Mouse (Mus musculus): ENCODE data around the gene Tmem231. TPM values are rescaled to one million over a fixed set of nuclear protein-coding genes. Genes with fewer than 3 reads are reported as not detected.
A peak's percentile ranks its signal among the peaks of the same experiment; 100 is the strongest.

Tmem231 gene
- polyA plus RNA-seq, 1 experiment, result 2.1 TPM

DNA sequence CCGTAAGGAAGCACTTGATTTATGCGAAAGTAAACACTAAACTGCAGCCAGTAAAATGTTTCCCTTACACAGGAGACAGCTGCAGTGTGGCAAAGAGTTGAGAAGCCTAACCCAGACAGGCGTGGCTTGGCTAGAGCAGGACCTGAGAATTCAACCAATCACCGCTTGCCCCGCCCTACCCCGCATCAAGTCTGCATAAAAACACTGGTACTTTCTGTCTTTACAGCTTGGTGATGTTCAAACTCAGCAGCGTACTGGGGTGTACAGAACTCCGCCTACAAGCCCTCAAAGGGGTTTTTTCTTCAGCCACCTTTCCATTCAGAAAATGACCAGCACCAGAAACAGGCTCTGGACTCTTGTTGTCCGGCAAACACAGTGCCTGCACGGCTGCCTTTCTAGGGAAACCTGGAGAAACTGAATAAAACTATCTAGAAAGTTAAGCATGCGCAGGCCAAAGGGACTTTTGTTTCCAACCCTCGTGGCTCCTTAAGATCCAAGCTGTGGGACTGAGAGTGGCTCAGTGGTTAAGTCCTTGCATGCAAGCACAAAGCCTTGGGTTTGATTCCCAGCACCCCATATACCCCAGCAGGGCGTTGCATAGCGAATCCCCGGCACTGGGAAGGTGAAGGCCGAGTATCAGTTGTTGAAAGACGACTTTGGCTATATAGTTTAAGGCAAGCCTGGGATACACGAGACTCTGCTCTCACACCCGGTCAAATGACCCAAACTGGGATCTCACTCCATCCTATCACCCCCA, 923 bp downstream of the Tmem231 start:
- no peaks in the 10 kb centered on the region for H3K27me3 ChIP-seq (ENCODE audit: control insufficient read depth, insufficient read depth, low read length)
- no peaks in the 10 kb centered on the region for H3K36me3 ChIP-seq (ENCODE audit: control insufficient read depth, insufficient read depth, low read length)
- DNase-seq (ENCODE audit: low read depth in 1 of 2, low spot score in 2 of 2), result peak in 1 of 2 experiments; percentile 39
- 55% methylated on average over 19 of the region's 19 CpGs for WGBS
- no peak overlapping the region; the same call in 1 of the 2 replicates for H3K27ac ChIP-seq (ENCODE audit: insufficient read depth, low read length)
- peak overlapping the region; percentile 73 for H3K4me3 ChIP-seq (ENCODE audit: extremely low read depth, insufficient read depth, insufficient read length)
- TF ChIP-seq POLR2A (IDR thresholded peaks at IDR 0.05; ENCODE audit: low read depth, low read length), result no peak
- no peak for TF ChIP-seq CTCF (IDR thresholded peaks at IDR 0.05; ENCODE audit: extremely low read depth, insufficient read depth, insufficient read length, insufficient replicate concordance)
- H3K4me1 ChIP-seq (ENCODE audit: control insufficient read depth, insufficient read depth, insufficient read length), result peaks cover 6% of the 10 kb centered on the region

DNA sequence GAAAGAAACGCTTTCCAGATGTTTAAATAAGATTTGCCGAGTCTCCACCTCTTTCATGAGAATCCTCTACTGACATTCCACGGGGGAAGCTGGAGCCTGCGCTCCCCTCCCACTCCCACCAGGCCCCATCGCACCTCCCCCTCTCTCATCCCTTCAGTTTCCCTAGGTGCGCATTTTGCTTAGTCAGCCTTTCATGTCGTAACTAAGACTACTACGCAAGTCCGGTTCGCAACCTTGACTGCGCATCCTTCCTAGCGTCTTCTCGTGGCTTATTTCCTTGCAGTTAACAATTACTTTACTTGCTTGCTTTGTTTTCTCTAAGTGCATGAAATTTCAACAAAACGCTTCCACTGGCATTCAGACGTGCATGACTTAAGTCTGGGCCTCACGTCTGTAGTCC, 2.0 kb downstream of the Tmem231 start:
- Histone ChIP-seq H3K4me1 (ENCODE audit: control insufficient read depth, insufficient read depth, insufficient read length) (peaks cover 6% of the 10 kb centered on the region), H3K36me3 (ENCODE audit: control insufficient read depth, insufficient read depth, low read length) (no peaks in the 10 kb centered on the region), H3K27me3 (ENCODE audit: control insufficient read depth, insufficient read depth, low read length) (no peaks in the 10 kb centered on the region), H3K4me3 (ENCODE audit: extremely low read depth, insufficient read depth, insufficient read length) (no peak overlapping the region), H3K27ac (ENCODE audit: insufficient read depth, low read length) (no peak overlapping the region)
- DNase-seq (ENCODE audit: low read depth in 1 of 2, low spot score in 2 of 2), result no peak
- 92% methylated on average over 16 of the region's 16 CpGs for WGBS
- TF ChIP-seq POLR2A (IDR thresholded peaks at IDR 0.05; ENCODE audit: low read depth, low read length) (no peak), CTCF (IDR thresholded peaks at IDR 0.05; ENCODE audit: extremely low read depth, insufficient read depth, insufficient read length, insufficient replicate concordance) (no peak)

GRCm38 (mm10) chr8:111929648-111930344, 3.9 kb downstream of the Tmem231 start:
- H3K4me1 ChIP-seq (ENCODE audit: control insufficient read depth, insufficient read depth, insufficient read length), result peaks cover 6% of the 10 kb centered on the region
- H3K36me3 ChIP-seq (ENCODE audit: control insufficient read depth, insufficient read depth, low read length), result no peaks in the 10 kb centered on the region
- TF ChIP-seq CTCF (IDR thresholded peaks at IDR 0.05; ENCODE audit: extremely low read depth, insufficient read depth, insufficient read length, insufficient replicate concordance) (no peak), POLR2A (IDR thresholded peaks at IDR 0.05; ENCODE audit: low read depth, low read length) (no peak)
- no peaks in the 10 kb centered on the region for H3K27me3 ChIP-seq (ENCODE audit: control insufficient read depth, insufficient read depth, low read length)
- H3K4me3 ChIP-seq (ENCODE audit: extremely low read depth, insufficient read depth, insufficient read length), result no peak overlapping the region
- no peak for DNase-seq (ENCODE audit: low read depth in 1 of 2, low spot score in 2 of 2)
- no peak overlapping the region for H3K27ac ChIP-seq (ENCODE audit: insufficient read depth, low read length)
- 69% methylated on average over 8 of the region's 8 CpGs for WGBS

GRCm38 (mm10) chr8:111924976-111925375, 8.7 kb downstream of the Tmem231 start:
- 83% methylated on average over 7 of the region's 7 CpGs for WGBS
- Histone ChIP-seq H3K27me3 (ENCODE audit: control insufficient read depth, insufficient read depth, low read length) (no peaks in the 10 kb centered on the region), H3K4me3 (ENCODE audit: extremely low read depth, insufficient read depth, insufficient read length) (no peak overlapping the region), H3K27ac (ENCODE audit: insufficient read depth, low read length) (no peak overlapping the region), H3K36me3 (ENCODE audit: control insufficient read depth, insufficient read depth, low read length) (no peaks in the 10 kb centered on the region), H3K4me1 (ENCODE audit: control insufficient read depth, insufficient read depth, insufficient read length) (no peaks in the 10 kb centered on the region; the same call in 1 of the 2 replicates)
- no peak for DNase-seq (ENCODE audit: low read depth in 1 of 2, low spot score in 2 of 2)
- TF ChIP-seq POLR2A (IDR thresholded peaks at IDR 0.05; ENCODE audit: low read depth, low read length) (no peak), CTCF (IDR thresholded peaks at IDR 0.05; ENCODE audit: extremely low read depth, insufficient read depth, insufficient read length, insufficient replicate concordance) (no peak)

GRCm38 (mm10) chr8:111923383-111923804, 10.3 kb downstream of the Tmem231 start:
- Histone ChIP-seq H3K4me1 (ENCODE audit: control insufficient read depth, insufficient read depth, insufficient read length) (no peaks in the 10 kb centered on the region; the same call in 1 of the 2 replicates), H3K27ac (ENCODE audit: insufficient read depth, low read length) (no peak overlapping the region), H3K27me3 (ENCODE audit: control insufficient read depth, insufficient read depth, low read length) (no peaks in the 10 kb centered on the region), H3K4me3 (ENCODE audit: extremely low read depth, insufficient read depth, insufficient read length) (peak overlapping the region; percentile 1; the same call in 1 of the 2 replicates), H3K36me3 (ENCODE audit: control insufficient read depth, insufficient read depth, low read length) (no peaks in the 10 kb centered on the region)
- peak; percentile 24; the same call in 1 of the 2 replicates for TF ChIP-seq CTCF (IDR thresholded peaks at IDR 0.05; ENCODE audit: extremely low read depth, insufficient read depth, insufficient read length, insufficient replicate concordance)
- no peak for TF ChIP-seq POLR2A (IDR thresholded peaks at IDR 0.05; ENCODE audit: low read depth, low read length)
- peak; percentile 26 to 39 for DNase-seq (ENCODE audit: low read depth in 1 of 2, low spot score in 2 of 2)
- 24% methylated on average over 10 of the region's 10 CpGs for WGBS

DNA sequence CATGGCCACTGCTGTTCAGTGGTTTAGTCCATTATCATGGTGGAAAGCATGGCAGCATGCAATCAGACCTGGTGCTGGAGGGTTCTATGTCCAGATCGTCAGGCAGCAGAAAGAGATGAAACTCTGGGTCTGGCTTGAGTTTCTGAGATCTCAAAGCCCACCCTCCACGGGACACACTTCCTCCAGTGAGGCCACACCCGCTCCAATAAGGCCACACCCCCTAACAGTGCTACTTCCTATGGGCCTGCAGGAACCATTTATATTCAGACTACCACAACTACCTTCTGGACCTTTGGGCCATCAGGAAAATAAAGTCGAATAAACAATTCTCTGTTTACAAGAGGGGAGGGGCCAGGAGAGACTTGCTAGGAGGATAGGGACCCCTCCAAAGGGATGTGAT, 12.7 kb downstream of the Tmem231 start:
- no peak overlapping the region for H3K27ac ChIP-seq (ENCODE audit: insufficient read depth, low read length)
- 81% methylated on average over 4 of the region's 4 CpGs for WGBS
- TF ChIP-seq POLR2A (IDR thresholded peaks at IDR 0.05; ENCODE audit: low read depth, low read length) (no peak), CTCF (IDR thresholded peaks at IDR 0.05; ENCODE audit: extremely low read depth, insufficient read depth, insufficient read length, insufficient replicate concordance) (no peak)
- H3K4me3 ChIP-seq (ENCODE audit: extremely low read depth, insufficient read depth, insufficient read length), result no peak overlapping the region
- no peaks in the 10 kb centered on the region for H3K36me3 ChIP-seq (ENCODE audit: control insufficient read depth, insufficient read depth, low read length)
- H3K4me1 ChIP-seq (ENCODE audit: control insufficient read depth, insufficient read depth, insufficient read length), result no peaks in the 10 kb centered on the region; the same call in 1 of the 2 replicates
- H3K27me3 ChIP-seq (ENCODE audit: control insufficient read depth, insufficient read depth, low read length), result no peaks in the 10 kb centered on the region
- DNase-seq (ENCODE audit: low read depth in 1 of 2, low spot score in 2 of 2), result no peak

Data from spleen, adult 2 months (tissue).